Mouse (Mus musculus): Measurements from ENCODE around the gene Ccin. TPM values are rescaled to one million over a fixed set of nuclear protein-coding genes. Genes with fewer than 3 reads are reported as not detected.

Ccin gene
- polyA plus RNA-seq, 1 experiment = not detected

GRCm38 (mm10) chr4:44011799-44012198 lies 28.5 kb downstream of the Ccin start:
- WGBS = 74% methylated on average over 3 of the region's 3 CpGs
- H3K4me1 ChIP-seq (ENCODE audit: control insufficient read depth, insufficient read depth, low read length) = peaks cover 3% of the 10 kb centered on the region; the same call in 1 of the 2 replicates
- peak overlapping the region; percentile 36 for H3K4me3 ChIP-seq (replicated peaks; ENCODE audit: control insufficient read depth, low read depth, low read length)
- TF ChIP-seq CTCF (IDR thresholded peaks at IDR 0.05; ENCODE audit: control insufficient read depth, insufficient read depth, low read length) = no peak
- H3K27ac ChIP-seq (ENCODE audit: control insufficient read depth, insufficient read depth, low read depth, low read length, poor library complexity) = no peak overlapping the region

GRCm38 (mm10) chr4:44012376-44013367 lies 29.4 kb downstream of the Ccin start:
- Histone ChIP-seq H3K27ac (ENCODE audit: control insufficient read depth, insufficient read depth, low read depth, low read length, poor library complexity) (peak overlapping the region; percentile 95), H3K4me1 (ENCODE audit: control insufficient read depth, insufficient read depth, low read length) (peaks cover 3% of the 10 kb centered on the region; the same call in 1 of the 2 replicates), H3K4me3 (replicated peaks; ENCODE audit: control insufficient read depth, low read depth, low read length) (peak overlapping the region; percentile 92)
- TF ChIP-seq CTCF (IDR thresholded peaks at IDR 0.05; ENCODE audit: control insufficient read depth, insufficient read depth, low read length) = no peak
- peak; percentile 87 for TF ChIP-seq POLR2A (IDR thresholded peaks at IDR 0.05; ENCODE audit: borderline replicate concordance, control insufficient read depth, low read depth, low read length)
- WGBS = under 1% methylated on average over 77 of the region's 77 CpGs

- Histone ChIP-seq H3K27ac (ENCODE audit: control insufficient read depth, insufficient read depth, low read depth, low read length, poor library complexity) (peak overlapping the region; percentile 95; the same call in 1 of the 2 replicates), H3K4me3 (replicated peaks; ENCODE audit: control insufficient read depth, low read depth, low read length) (peak overlapping the region; percentile 92), H3K4me1 (ENCODE audit: control insufficient read depth, insufficient read depth, low read length) (peaks cover 3% of the 10 kb centered on the region; the same call in 1 of the 2 replicates)
- 16% methylated on average over 11 of the region's 11 CpGs for WGBS
- TF ChIP-seq CTCF (IDR thresholded peaks at IDR 0.05; ENCODE audit: control insufficient read depth, insufficient read depth, low read length) = no peak
- no peak for TF ChIP-seq POLR2A (IDR thresholded peaks at IDR 0.05; ENCODE audit: borderline replicate concordance, control insufficient read depth, low read depth, low read length)
Observed at GRCm38 (mm10) chr4:44013391-44014070, 30.2 kb downstream of the Ccin start.

GRCm38 (mm10) chr4:44016071-44016470 lies 32.8 kb downstream of the Ccin start:
- Histone ChIP-seq H3K4me3 (replicated peaks; ENCODE audit: control insufficient read depth, low read depth, low read length) (no peak overlapping the region), H3K27ac (ENCODE audit: control insufficient read depth, insufficient read depth, low read depth, low read length, poor library complexity) (no peak overlapping the region), H3K4me1 (ENCODE audit: control insufficient read depth, insufficient read depth, low read length) (peaks cover 3% of the 10 kb centered on the region; the same call in 1 of the 2 replicates)
- WGBS = 14% methylated on average over 4 of the region's 4 CpGs
- no peak for TF ChIP-seq POLR2A (IDR thresholded peaks at IDR 0.05; ENCODE audit: borderline replicate concordance, control insufficient read depth, low read depth, low read length)
- TF ChIP-seq CTCF (IDR thresholded peaks at IDR 0.05; ENCODE audit: control insufficient read depth, insufficient read depth, low read length) = no peak

- Histone ChIP-seq H3K27ac (ENCODE audit: control insufficient read depth, insufficient read depth, low read depth, low read length, poor library complexity) (no peak overlapping the region), H3K4me3 (replicated peaks; ENCODE audit: control insufficient read depth, low read depth, low read length) (no peak overlapping the region), H3K4me1 (ENCODE audit: control insufficient read depth, insufficient read depth, low read length) (peaks cover 3% of the 10 kb centered on the region; the same call in 1 of the 2 replicates)
- WGBS = 90% methylated on average over 12 of the region's 12 CpGs
- no peak for TF ChIP-seq CTCF (IDR thresholded peaks at IDR 0.05; ENCODE audit: control insufficient read depth, insufficient read depth, low read length)
- no peak for TF ChIP-seq POLR2A (IDR thresholded peaks at IDR 0.05; ENCODE audit: borderline replicate concordance, control insufficient read depth, low read depth, low read length)
Observed at GRCm38 (mm10) chr4:44016791-44017190, 33.5 kb downstream of the Ccin start.

GRCm38 (mm10) chr4:44022323-44022722 lies 39.0 kb downstream of the Ccin start:
- TF ChIP-seq POLR2A (IDR thresholded peaks at IDR 0.05; ENCODE audit: borderline replicate concordance, control insufficient read depth, low read depth, low read length) = no peak
- no peak for TF ChIP-seq CTCF (IDR thresholded peaks at IDR 0.05; ENCODE audit: control insufficient read depth, insufficient read depth, low read length)
- Histone ChIP-seq H3K4me3 (replicated peaks; ENCODE audit: control insufficient read depth, low read depth, low read length) (no peak overlapping the region), H3K4me1 (ENCODE audit: control insufficient read depth, insufficient read depth, low read length) (no peaks in the 10 kb centered on the region; the same call in 1 of the 2 replicates), H3K27ac (ENCODE audit: control insufficient read depth, insufficient read depth, low read depth, low read length, poor library complexity) (0 out of 2 replicates have a peak overlapping the region, but pooled peaks have one; percentile 25)
- 31% methylated on average over 4 of the region's 4 CpGs for WGBS

GRCm38 (mm10) chr4:44022766-44023165 lies 39.5 kb downstream of the Ccin start:
- Histone ChIP-seq H3K27ac (ENCODE audit: control insufficient read depth, insufficient read depth, low read depth, low read length, poor library complexity) (0 out of 2 replicates have a peak overlapping the region, but pooled peaks have one; percentile 25), H3K4me1 (ENCODE audit: control insufficient read depth, insufficient read depth, low read length) (no peaks in the 10 kb centered on the region; the same call in 1 of the 2 replicates), H3K4me3 (replicated peaks; ENCODE audit: control insufficient read depth, low read depth, low read length) (no peak overlapping the region)
- TF ChIP-seq POLR2A (IDR thresholded peaks at IDR 0.05; ENCODE audit: borderline replicate concordance, control insufficient read depth, low read depth, low read length) (no peak), CTCF (IDR thresholded peaks at IDR 0.05; ENCODE audit: control insufficient read depth, insufficient read depth, low read length) (no peak)
- WGBS = 73% methylated on average over 11 of the region's 11 CpGs

GRCm38 (mm10) chr4:44023681-44024080 lies 40.4 kb downstream of the Ccin start:
- H3K27ac ChIP-seq (ENCODE audit: control insufficient read depth, insufficient read depth, low read depth, low read length, poor library complexity) = no peak overlapping the region
- H3K4me1 ChIP-seq (ENCODE audit: control insufficient read depth, insufficient read depth, low read length) = no peaks in the 10 kb centered on the region; the same call in 1 of the 2 replicates
- 93% methylated on average over 9 of the region's 9 CpGs for WGBS
- no peak overlapping the region for H3K4me3 ChIP-seq (replicated peaks; ENCODE audit: control insufficient read depth, low read depth, low read length)
- TF ChIP-seq CTCF (IDR thresholded peaks at IDR 0.05; ENCODE audit: control insufficient read depth, insufficient read depth, low read length) (no peak), POLR2A (IDR thresholded peaks at IDR 0.05; ENCODE audit: borderline replicate concordance, control insufficient read depth, low read depth, low read length) (no peak)
